Mouse (Mus musculus) MEL (cell line): ENCODE data around the gene Gpr55. TPM values are rescaled to one million over a fixed set of nuclear protein-coding genes. Genes with fewer than 3 reads are reported as not detected.

ENCODE experiments used
- DNase-seq: peaks from one replicate; pipeline ENCODE4 v3.0.0; 2011; ENCODE audit warnings: low read depth, low spot score
- H3K27ac ChIP-seq: 2 replicates; pipeline ENCODE4 v1.5.1; 2012; ENCODE audit warnings: low read depth, mild to moderate bottlenecking, control low read depth, low read length, moderate library complexity; ENCODE audit not compliant: control insufficient read depth
- H3K27me3 ChIP-seq, 2 experiments: fragments of 150-350 bp in 1 of 2; sonication (generic) in 1 of 2; 2 replicates each; pipeline ENCODE4 v1.6.1; 2012; ENCODE audit warnings: low read length in 2 of 2, mild to moderate bottlenecking in 2 of 2, improper control_type of control experiment in 1 of 2, moderate library complexity in 1 of 2; ENCODE audit not compliant: insufficient read depth in 2 of 2, control insufficient read depth in 1 of 2
- H3K36me3 ChIP-seq, 2 experiments: 2 replicates each; pipeline ENCODE4 v1.6.1; 2012 to 2014; ENCODE audit warnings: low read length in 2 of 2, improper control_type of control experiment in 1 of 2, inconsistent platforms in 1 of 2, mild to moderate bottlenecking in 1 of 2; ENCODE audit not compliant: insufficient read depth in 2 of 2, control insufficient read depth in 1 of 2
- H3K4me1 ChIP-seq, 2 experiments: fragments of 150-350 bp in 1 of 2; sonication (generic) in 1 of 2; 2 replicates each; pipeline ENCODE4 v1.6.1; 2012; ENCODE audit warnings: low read length in 2 of 2, improper control_type of control experiment in 1 of 2, mild to moderate bottlenecking in 1 of 2; ENCODE audit not compliant: insufficient read depth in 2 of 2, control insufficient read depth in 1 of 2
- H3K4me3 ChIP-seq, 2 experiments: fragments of 150-350 bp in 1 of 2; sonication (generic) in 1 of 2; 2 replicates each; pipeline ENCODE4 v1.5.1; 2012; ENCODE audit warnings: low read depth in 2 of 2, low read length in 2 of 2, mild to moderate bottlenecking in 2 of 2, moderate library complexity in 2 of 2, control low read depth in 1 of 2, improper control_type of control experiment in 1 of 2; ENCODE audit not compliant: control insufficient read depth in 1 of 2, insufficient read depth in 1 of 2
- H3K79me2 ChIP-seq: 2 replicates; pipeline ENCODE4 v1.6.1; 2012; ENCODE audit warnings: mild to moderate bottlenecking, low read length, moderate library complexity; ENCODE audit not compliant: control insufficient read depth, poor library complexity, insufficient read depth
- H3K9ac ChIP-seq: 2 replicates; pipeline ENCODE4 v1.6.1; 2012; ENCODE audit warnings: low read depth, mild to moderate bottlenecking, control low read depth, low read length, moderate library complexity; ENCODE audit not compliant: control insufficient read depth, poor library complexity, severe bottlenecking
- H3K9me3 ChIP-seq: fragments of 150-350 bp; sonication (generic); replicated peaks from 2 replicates; pipeline ENCODE4 v1.6.1; 2012; ENCODE audit warnings: mild to moderate bottlenecking, low read length, improper control_type of control experiment, moderate library complexity; ENCODE audit not compliant: insufficient read depth
- BHLHE40 ChIP-seq: IDR thresholded peaks from 2 replicates; pipeline ENCODE4 v1.6.1; 2012; ENCODE audit warnings: low read depth, mild to moderate bottlenecking, inconsistent platforms, low read length, improper control_type of control experiment, borderline replicate concordance
- CHD2 ChIP-seq: IDR thresholded peaks from 2 replicates; pipeline ENCODE4 v1.6.1; 2011; ENCODE audit warnings: low read length, improper control_type of control experiment
- EP300 ChIP-seq, 2 experiments: IDR thresholded peaks; 2 replicates each; pipeline ENCODE4 v1.6.1; 2011; ENCODE audit warnings: improper control_type of control experiment in 2 of 2, low read length in 2 of 2, low read depth in 1 of 2, mild to moderate bottlenecking in 1 of 2
- GABPA ChIP-seq: IDR thresholded peaks from 2 replicates; pipeline ENCODE4 v1.6.1; 2012; ENCODE audit warnings: low read depth, mild to moderate bottlenecking, inconsistent platforms, low read length, improper control_type of control experiment, moderate library complexity
- GATA1 ChIP-seq: IDR thresholded peaks from 2 replicates; pipeline ENCODE4 v1.6.1; 2011; ENCODE audit warnings: low read depth, low read length, improper control_type of control experiment
- HCFC1 ChIP-seq: IDR thresholded peaks from 2 replicates; pipeline ENCODE4 v1.6.1; 2012; ENCODE audit warnings: low read depth, mild to moderate bottlenecking, inconsistent platforms, low read length, improper control_type of control experiment, moderate library complexity
- JUND ChIP-seq: IDR thresholded peaks from 2 replicates; pipeline ENCODE4 v1.6.1; 2011; ENCODE audit warnings: low read depth, mild to moderate bottlenecking, improper control_type of control experiment, low read length
- KAT2A ChIP-seq: conservative IDR thresholded peaks from 2 replicates; pipeline ENCODE4 v1.6.1; 2012; ENCODE audit warnings: low read depth, low read length, improper control_type of control experiment, inconsistent platforms
- MAZ ChIP-seq: IDR thresholded peaks from 2 replicates; pipeline ENCODE4 v1.6.1; 2012; ENCODE audit warnings: low read depth, mild to moderate bottlenecking, inconsistent platforms, low read length, improper control_type of control experiment
- MEF2A ChIP-seq: IDR thresholded peaks from 2 replicates; pipeline ENCODE4 v1.6.1; 2014; ENCODE audit warnings: low read depth, mild to moderate bottlenecking, inconsistent platforms, low read length, improper control_type of control experiment; ENCODE audit not compliant: poor library complexity, insufficient replicate concordance, severe bottlenecking; ENCODE audit errors: extremely low read depth
- MXI1 ChIP-seq: IDR thresholded peaks from 2 replicates; pipeline ENCODE4 v1.6.1; 2011; ENCODE audit warnings: mild to moderate bottlenecking, low read depth, low read length, improper control_type of control experiment
- MYB ChIP-seq: IDR thresholded peaks from 2 replicates; pipeline ENCODE4 v1.6.1; 2011; ENCODE audit warnings: mild to moderate bottlenecking, low read depth, low read length, improper control_type of control experiment
- NELFE ChIP-seq: IDR thresholded peaks from 2 replicates; pipeline ENCODE4 v1.6.1; 2011; ENCODE audit warnings: low read depth, low read length, improper control_type of control experiment
- NRF1 ChIP-seq: IDR thresholded peaks from 2 replicates; pipeline ENCODE4 v1.6.1; 2014; ENCODE audit warnings: low read depth, mild to moderate bottlenecking, inconsistent platforms, low read length, improper control_type of control experiment, moderate library complexity; ENCODE audit not compliant: poor library complexity, insufficient read depth, severe bottlenecking
- POLR2A ChIP-seq, 2 experiments: IDR thresholded peaks; 2 replicates each; pipeline ENCODE4 v1.6.1; 2011 to 2012; ENCODE audit warnings: low read length in 2 of 2, mild to moderate bottlenecking in 2 of 2, control low read depth in 1 of 2, improper control_type of control experiment in 1 of 2, low read depth in 1 of 2, moderate library complexity in 1 of 2; ENCODE audit not compliant: control insufficient read depth in 1 of 2, insufficient read depth in 1 of 2, poor library complexity in 1 of 2
- POLR2AphosphoS2 ChIP-seq: IDR thresholded peaks from 2 replicates; pipeline ENCODE4 v1.6.1; 2011; ENCODE audit warnings: low read length, improper control_type of control experiment
- RAD21 ChIP-seq: IDR thresholded peaks from 2 replicates; pipeline ENCODE4 v1.6.1; 2011; ENCODE audit warnings: mild to moderate bottlenecking, low read depth, low read length, improper control_type of control experiment
- SIN3A ChIP-seq: IDR thresholded peaks from 2 replicates; pipeline ENCODE4 v1.6.1; 2012; ENCODE audit warnings: low read length, improper control_type of control experiment, inconsistent platforms
- SMC3 ChIP-seq: IDR thresholded peaks from 2 replicates; pipeline ENCODE4 v1.6.1; 2011; ENCODE audit warnings: low read depth, low read length, improper control_type of control experiment
- TAL1 ChIP-seq: IDR thresholded peaks from 2 replicates; pipeline ENCODE4 v1.6.1; 2012; ENCODE audit warnings: mild to moderate bottlenecking, inconsistent platforms, low read length, moderate library complexity, mixed read lengths
- UBTF ChIP-seq: IDR thresholded peaks from 2 replicates; pipeline ENCODE4 v1.6.1; 2012; ENCODE audit warnings: low read depth, mild to moderate bottlenecking, inconsistent platforms, low read length, improper control_type of control experiment, moderate library complexity, borderline replicate concordance; ENCODE audit not compliant: insufficient read depth
- USF1 ChIP-seq: IDR thresholded peaks from 2 replicates; pipeline ENCODE4 v1.6.1; 2014; ENCODE audit warnings: low read depth, mild to moderate bottlenecking, inconsistent platforms, low read length, improper control_type of control experiment, moderate library complexity
- ZMIZ1 ChIP-seq: IDR thresholded peaks from 2 replicates; pipeline ENCODE4 v1.6.1; 2012; ENCODE audit warnings: low read depth, mild to moderate bottlenecking, inconsistent platforms, low read length, improper control_type of control experiment, moderate library complexity
- polyA plus RNA-seq, 2 experiments: library from polyadenylated mRNA; stranded (reverse) in 1 of 2; unstranded in 1 of 2; fragments of >175 nt in 1 of 2; fragments of >200 nt in 1 of 2; gene quantifications; 2 replicates each; pipeline versions ENCODE4 v1.2.1 to v1.2.4; 2012; ENCODE audit warnings: low replicate concordance in 2 of 2, low read depth in 1 of 2; ENCODE audit not compliant: insufficient read length in 2 of 2, insufficient read depth in 1 of 2, missing spikeins in 1 of 2
- total RNA-seq: library from RNA; depleted of rRNA; stranded (reverse); fragments of 300-350 nt; gene quantifications from 2 replicates; pipeline ENCODE4 v1.2.3, GENCODE M21; 2012

Gpr55 gene
- total and polyA plus RNA-seq, 3 experiments, result 0.01 to 0.04 TPM; not detected in 1

GRCm38 (mm10) chr1:85997221-85997620 is 36.4 kb upstream of the Gpr55 start:
- no peak overlapping the region for H3K9ac ChIP-seq
- peaks cover 4 to 5% of the 10 kb centered on the region in 2 experiments; a peak in 2 of 4 replicates for H3K27me3 ChIP-seq
- no peaks in the 10 kb centered on the region for H3K79me2 ChIP-seq
- H3K4me3 ChIP-seq, result no peak overlapping the region
- TF ChIP-seq GABPA, result no peak
- TF ChIP-seq CHD2, result no peak
- TF ChIP-seq HCFC1, result no peak
- TF ChIP-seq TAL1, result no peak
- TF ChIP-seq MAZ, result no peak
- TF ChIP-seq EP300 (IDR thresholded peaks at IDR 0.05; ENCODE audit: low read depth in 1 of 2, low read length in 2 of 2), result no peak
- no peak for TF ChIP-seq JUND
- no peak for TF ChIP-seq POLR2A (IDR thresholded peaks at IDR 0.05; ENCODE audit: control insufficient read depth in 1 of 2, insufficient read depth in 1 of 2, low read depth in 1 of 2, low read length in 2 of 2, poor library complexity in 1 of 2)
- no peak for TF ChIP-seq MXI1
- TF ChIP-seq GATA1, result no peak
- no peak for TF ChIP-seq POLR2AphosphoS2
- TF ChIP-seq ZMIZ1, result no peak
- TF ChIP-seq, all 39 proteins: peak for 0
- Histone ChIP-seq H3K36me3 (no peaks in the 10 kb centered on the region), H3K9me3 (no peaks in the 10 kb centered on the region), H3K4me1 (no peaks in the 10 kb centered on the region; a peak in 1 of 4 replicates), H3K27ac (no peak overlapping the region)
- no peak for DNase-seq

GRCm38 (mm10) chr1:85993541-85993940 is 32.7 kb upstream of the Gpr55 start:
- no peaks in the 10 kb centered on the region for H3K79me2 ChIP-seq
- no peak for TF ChIP-seq RAD21
- no peak for TF ChIP-seq HCFC1
- no peak for TF ChIP-seq SIN3A
- no peak for TF ChIP-seq POLR2A (IDR thresholded peaks at IDR 0.05; ENCODE audit: control insufficient read depth in 1 of 2, insufficient read depth in 1 of 2, low read depth in 1 of 2, low read length in 2 of 2, poor library complexity in 1 of 2)
- no peak for TF ChIP-seq SMC3
- TF ChIP-seq KAT2A, result no peak
- no peak for TF ChIP-seq NELFE
- no peak for TF ChIP-seq GATA1
- no peak for TF ChIP-seq BHLHE40
- TF ChIP-seq CHD2, result no peak
- TF ChIP-seq NRF1, result no peak
- no peak for TF ChIP-seq POLR2AphosphoS2
- no peak for TF ChIP-seq USF1
- TF ChIP-seq MYB, result no peak
- TF ChIP-seq UBTF, result no peak
- TF ChIP-seq MEF2A, result no peak
- TF ChIP-seq, all 39 proteins: peak for 0
- H3K9me3 ChIP-seq, result no peaks in the 10 kb centered on the region
- H3K4me1 ChIP-seq, result no peaks in the 10 kb centered on the region
- no peak overlapping the region for H3K27ac ChIP-seq
- H3K4me3 ChIP-seq, result no peak overlapping the region
- H3K36me3 ChIP-seq, result no peaks in the 10 kb centered on the region
- no peak overlapping the region for H3K9ac ChIP-seq
- DNase-seq, result no peak
- peaks cover 3 to 6% of the 10 kb centered on the region in 2 experiments; a peak in 3 of 4 replicates for H3K27me3 ChIP-seq
